Mouse (Mus musculus) granulocyte monocyte progenitor cell, adult 5-6 weeks (primary cell): ENCODE results near the gene Hoxd13. TPM values are rescaled to one million over a fixed set of nuclear protein-coding genes. Genes with fewer than 3 reads are reported as not detected.

Experiments
- ATAC-seq: replicated peaks from 2 replicates; pipeline ENCODE4 v1.8.0; 2016; ENCODE audit warnings: mild to moderate bottlenecking, moderate TSS enrichment, inconsistent platforms; ENCODE audit not compliant: poor library complexity, severe bottlenecking
- total RNA-seq, 2 experiments: library from RNA; stranded (forward) in 1 of 2; stranded (reverse) in 1 of 2; fragments of 200-712, 200-1000 nt in 1 of 2; fragments of >200 nt in 1 of 2; fragmentation: Nextera tagmentation in 1 of 2; gene quantifications; 2 replicates each; pipeline ENCODE4 v1.2.3; 2014 to 2017

Gene Hoxd13
- total RNA-seq, 2 experiments from 2014 or later, result not detected

DNA sequence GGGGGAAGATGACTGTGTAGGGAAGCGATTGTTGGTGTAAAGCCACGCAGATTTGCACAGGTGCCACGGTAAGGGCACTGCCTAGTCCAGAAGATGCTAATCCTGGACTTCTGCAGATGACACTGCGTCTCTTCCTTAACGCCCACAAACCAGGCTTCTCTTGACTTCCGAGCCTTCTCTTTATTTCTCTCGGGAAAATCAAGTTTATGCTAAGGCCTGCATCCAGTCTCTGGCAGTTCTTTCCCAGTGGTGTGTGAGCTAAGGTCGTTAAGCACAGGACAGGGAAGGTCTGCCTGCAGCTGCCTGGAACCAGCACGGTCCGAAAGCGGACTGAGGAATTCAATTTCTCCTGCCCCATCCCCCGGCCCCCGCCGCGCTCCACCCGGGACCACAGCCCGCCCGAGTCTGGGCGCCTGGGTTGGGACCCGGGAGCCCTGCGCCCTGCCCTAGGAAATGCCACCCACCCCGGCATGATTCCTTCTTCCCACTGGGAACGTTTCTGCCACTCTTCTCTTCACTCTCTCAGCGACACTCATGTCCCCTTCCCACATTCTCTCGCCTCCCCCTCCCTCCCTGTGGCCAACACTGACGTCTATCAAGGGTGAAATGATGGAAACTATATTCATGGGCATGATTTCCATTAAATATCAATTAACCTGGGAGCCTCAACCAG lies 35.7 kb downstream of the Hoxd13 start:
- no peak for ATAC-seq

DNA sequence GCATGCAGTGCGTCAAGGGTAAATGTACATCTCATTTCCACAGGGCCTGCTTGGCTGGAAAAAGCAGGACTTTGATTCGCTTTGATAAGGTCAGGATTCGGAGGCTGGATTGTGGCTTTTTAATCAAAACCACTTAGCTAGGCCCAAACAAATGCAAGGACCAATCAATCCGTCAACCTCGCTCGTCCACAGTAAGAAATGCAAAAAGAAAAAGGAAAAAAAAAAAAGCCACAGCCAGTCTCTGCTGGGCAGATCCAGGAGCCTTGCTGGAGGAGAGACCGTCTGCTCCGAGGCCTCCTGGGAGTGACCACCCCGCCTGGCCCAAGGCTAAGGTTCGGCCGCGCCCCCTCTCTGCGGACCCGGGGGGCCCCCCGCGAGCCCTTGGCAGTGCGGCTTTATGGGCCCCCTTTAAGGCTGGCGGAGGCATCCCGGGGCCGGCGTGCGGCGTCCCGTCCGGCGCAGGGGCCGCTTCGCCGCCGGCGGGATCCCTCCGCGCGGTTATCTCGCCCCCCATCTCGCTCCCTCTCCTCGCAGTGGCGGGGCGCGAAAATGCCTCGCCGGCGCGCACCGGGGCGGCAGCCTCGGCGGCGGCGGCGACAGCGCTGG lies 36.4 kb downstream of the Hoxd13 start, which contains the start of gene Hoxd8:
Gene Hoxd8, plus strand, starts transcription at position 223 of the 606 bp plus-strand sequence.
- ATAC-seq, result no peak

DNA sequence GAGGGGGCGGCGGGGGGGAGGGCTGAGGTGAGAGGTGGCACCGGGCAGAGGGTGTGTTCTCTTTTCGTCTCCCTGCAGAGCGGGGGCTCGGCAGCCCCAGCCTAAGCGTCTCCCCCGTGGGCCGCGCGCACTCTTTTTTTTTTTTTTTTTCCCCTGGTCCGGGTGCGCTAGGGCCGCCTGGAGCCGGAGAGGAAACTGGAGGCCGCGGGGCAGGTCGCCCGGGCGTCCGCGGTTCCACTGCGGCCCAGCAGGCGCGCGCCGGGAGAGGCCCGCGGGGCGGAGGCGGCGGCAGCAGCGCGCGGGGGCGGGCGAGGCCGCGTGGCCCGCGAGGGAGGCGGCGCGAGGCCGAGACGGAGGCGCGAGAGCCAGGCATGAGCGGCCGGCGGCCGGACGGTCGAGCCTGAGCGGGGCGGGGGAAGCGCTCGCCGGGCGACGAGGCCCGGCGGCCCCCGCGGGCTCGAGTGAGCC lies 36.9 kb downstream of the Hoxd13 start:
- peak; percentile 26; the same call in 1 of the 2 replicates for ATAC-seq

DNA sequence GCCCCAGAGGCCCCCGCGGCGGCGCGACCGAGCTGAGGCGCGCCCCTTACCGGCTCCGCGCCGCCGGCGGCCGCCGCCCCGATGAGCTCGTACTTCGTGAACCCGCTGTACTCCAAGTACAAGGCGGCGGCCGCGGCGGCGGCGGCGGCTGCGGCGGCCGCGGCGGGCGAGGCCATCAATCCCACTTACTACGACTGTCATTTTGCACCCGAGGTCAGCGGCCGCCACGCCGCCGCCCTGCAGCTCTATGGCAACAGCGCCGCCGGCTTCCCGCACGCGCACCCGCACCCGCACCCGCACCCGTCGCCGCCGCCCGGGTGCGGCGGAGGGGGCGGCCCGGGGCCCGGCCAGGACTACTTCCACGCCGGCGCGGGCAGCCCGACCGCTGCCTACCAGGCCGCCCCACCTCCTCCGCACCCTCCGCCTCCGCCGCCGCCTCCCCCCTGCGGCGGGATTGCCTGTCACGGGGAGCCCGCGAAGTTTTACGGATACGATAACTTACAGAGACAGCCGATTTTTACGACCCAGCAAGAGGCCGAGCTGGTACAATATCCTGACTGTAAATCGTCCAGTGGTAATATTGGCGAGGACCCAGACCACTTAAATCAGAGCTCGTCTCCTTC lies 37.5 kb downstream of the Hoxd13 start:
- peak; percentile 29; the same call in 1 of the 2 replicates for ATAC-seq

DNA sequence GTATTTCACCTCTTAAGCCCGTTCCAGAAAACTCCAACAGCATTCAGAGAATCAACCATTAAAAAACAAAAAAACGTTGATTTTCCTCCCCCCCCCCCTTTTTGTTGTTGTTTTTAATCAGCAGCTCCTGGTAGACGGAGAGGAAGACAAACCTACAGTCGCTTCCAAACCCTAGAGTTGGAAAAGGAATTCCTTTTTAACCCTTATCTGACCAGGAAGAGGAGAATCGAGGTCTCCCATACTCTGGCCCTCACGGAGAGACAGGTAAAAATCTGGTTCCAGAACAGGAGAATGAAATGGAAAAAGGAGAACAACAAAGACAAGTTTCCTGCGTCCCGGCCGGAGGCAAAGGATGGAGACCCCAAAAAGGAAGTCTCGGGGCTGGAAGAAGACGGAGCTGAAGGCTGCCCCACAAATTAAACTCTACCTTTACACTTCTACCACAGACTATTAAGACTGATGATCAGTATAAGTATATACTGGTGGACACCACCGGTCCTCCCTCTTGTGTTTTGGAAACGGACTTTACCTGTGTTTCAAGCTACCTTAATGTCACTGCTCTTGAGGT lies 38.4 kb downstream of the Hoxd13 start:
- no peak for ATAC-seq

DNA sequence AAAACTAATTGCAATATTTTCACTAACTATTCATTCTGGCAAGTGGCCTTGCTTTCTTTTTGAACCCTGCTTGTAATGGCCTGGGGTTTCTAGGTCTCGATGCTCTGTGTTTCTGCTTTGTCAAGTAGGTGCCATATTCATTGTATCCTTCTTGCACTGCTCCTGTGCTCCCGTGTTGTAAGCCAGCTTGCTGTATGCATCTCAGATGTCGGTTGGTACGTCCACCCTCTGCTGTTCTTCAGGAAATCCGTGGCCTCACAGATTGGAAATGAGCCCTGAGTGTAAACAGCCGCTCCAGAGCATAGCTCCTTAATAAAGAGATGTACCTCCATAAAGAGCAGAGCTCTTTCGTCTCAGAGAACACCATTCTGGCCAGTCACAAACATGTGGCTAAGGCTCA lies 39.5 kb downstream of the Hoxd13 start:
- no peak for ATAC-seq

DNA sequence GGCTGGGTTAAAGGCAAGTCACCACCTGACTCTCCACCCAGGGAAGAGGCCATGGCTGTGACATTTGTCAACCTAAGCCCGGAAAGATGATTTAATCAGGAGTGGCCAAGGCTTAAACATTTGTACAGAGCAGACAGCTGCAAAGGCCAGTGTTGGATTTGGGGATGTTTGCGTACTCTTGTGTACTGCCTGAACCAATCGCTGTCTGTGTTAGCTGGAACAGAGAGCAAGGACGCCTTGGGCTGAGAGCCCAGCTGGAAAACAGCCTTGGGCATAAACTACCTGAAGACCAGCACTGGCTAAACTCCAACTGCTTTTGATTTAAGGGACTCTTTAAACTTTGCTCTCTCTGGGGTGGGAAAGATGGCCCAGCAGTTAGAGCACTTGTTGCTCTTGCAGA lies 40.6 kb downstream of the Hoxd13 start:
- ATAC-seq, result no peak

DNA sequence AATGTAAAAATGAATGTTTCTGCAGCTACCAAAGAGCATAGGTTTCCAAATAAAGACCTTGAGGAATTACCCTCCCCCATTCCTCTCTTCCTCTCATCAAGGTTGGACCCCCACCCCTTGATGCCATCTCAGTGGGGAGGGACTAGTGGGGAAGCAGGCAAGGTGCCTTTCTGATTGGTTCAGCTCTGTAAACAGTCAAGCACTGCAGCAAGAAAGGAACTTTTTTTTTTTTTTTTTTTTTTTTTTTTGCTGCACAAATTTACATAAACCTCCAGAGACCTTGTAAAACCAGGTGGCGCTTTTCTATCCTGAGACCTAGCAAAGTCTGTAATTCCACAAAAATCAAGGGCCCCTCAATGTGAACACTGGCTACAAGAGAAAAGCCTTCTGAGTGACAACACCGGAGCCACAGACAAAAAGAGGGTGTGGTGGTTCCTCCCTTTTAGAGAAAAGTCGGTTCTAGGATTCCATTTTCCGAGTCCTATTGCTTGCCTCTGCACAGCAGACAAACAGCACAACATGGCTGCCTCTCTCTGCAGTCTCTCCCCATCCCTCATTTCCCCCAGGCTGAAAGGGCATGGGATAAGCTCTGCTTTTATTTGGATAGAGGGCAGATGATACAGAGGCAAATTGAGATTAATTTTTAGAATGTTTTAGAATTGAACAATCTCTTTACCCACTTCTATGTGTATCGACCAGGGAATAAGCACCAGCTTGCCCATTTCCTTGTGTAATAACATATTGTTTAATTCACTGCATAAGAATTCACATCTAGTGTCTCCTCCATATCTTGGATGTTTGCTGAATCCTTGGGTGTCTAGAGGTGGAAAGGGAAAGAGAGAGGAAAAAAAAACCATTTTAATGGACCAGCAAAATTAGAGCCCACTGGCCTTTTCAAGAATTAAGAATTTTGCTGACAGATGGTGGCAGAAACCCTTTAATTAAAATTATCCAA lies 41.6 kb downstream of the Hoxd13 start:
- ATAC-seq, result no peak

DNA sequence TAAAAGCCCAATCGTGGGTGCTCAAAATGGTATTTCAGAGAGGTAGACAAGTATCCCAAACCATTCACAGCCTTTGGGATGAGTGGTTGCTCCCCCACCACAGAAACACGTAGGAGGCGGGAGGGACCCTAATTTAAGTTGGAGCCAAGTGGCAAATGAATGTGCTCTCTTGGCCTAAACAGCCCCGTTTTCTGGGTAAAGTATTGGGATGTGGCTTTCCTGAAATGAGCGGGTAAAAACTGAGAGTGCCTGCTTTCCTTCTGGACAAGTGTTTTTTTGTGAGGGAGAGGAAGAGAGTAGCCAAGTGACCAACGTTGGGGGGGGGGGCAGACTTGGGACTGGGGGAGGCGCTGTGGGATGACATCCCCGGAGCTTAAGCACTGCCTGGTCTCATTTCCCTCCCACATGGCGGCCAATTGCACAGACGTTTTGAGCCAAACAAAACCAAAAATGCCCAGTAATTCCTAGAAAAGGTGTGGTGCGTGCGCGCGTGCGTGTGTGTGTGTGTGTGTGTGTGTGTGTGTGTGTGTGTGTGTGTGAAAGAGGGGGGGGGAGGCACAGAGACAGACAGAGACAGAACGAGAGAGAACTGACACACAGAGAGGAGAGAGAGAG lies 42.9 kb downstream of the Hoxd13 start:
- ATAC-seq, result no peak

DNA sequence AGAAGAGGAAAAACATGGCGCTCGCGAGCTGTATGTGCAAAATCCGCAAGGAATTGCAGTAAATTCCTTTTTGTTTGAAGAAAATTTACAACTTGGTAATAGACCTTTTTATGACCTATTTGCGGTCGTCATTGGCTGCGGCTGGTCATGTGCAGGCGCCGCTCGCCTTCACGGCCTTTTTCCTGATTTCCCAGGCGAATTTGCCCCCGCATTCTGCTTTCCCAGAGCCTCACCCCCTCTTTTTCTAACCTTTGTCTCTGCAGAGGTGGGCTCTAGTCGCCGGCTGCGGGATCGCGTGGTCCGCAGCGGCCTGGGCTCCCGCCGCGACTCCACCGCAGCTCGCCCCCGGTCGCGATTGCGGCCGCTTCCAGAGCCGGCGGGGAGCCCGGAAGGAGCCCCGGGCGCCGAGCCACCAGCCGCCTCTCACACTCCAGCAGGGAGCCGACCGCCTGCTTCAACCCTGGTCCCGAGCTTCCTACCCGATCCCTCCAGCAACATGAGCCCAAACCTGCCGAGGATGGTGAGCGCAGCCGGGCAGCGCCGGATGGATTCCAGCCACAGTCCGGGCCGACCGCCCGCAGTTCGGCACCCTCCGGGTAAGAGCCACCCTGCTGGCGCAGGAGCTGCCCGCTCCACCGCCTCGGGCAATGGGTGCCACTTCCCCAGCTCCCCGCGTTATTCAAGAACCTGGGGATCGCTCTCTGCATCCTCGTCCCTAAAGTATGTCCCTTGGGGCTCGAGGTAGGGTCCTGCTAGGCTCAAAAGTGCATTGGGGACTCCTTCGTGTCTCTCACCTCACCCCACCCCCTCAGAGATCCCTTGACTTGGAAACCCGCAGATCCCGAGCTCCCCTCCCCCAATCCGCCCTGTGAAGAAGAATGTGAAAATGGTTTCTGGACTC lies 43.9 kb downstream of the Hoxd13 start, which contains the start of the genes Hoxd3 and Hoxd4:
Gene Hoxd3, plus strand, starts transcription at position 207 of the 901 bp plus-strand sequence.
Gene Hoxd4, plus strand, starts transcription at position 209 of the 901 bp plus-strand sequence.
- no peak for ATAC-seq

DNA sequence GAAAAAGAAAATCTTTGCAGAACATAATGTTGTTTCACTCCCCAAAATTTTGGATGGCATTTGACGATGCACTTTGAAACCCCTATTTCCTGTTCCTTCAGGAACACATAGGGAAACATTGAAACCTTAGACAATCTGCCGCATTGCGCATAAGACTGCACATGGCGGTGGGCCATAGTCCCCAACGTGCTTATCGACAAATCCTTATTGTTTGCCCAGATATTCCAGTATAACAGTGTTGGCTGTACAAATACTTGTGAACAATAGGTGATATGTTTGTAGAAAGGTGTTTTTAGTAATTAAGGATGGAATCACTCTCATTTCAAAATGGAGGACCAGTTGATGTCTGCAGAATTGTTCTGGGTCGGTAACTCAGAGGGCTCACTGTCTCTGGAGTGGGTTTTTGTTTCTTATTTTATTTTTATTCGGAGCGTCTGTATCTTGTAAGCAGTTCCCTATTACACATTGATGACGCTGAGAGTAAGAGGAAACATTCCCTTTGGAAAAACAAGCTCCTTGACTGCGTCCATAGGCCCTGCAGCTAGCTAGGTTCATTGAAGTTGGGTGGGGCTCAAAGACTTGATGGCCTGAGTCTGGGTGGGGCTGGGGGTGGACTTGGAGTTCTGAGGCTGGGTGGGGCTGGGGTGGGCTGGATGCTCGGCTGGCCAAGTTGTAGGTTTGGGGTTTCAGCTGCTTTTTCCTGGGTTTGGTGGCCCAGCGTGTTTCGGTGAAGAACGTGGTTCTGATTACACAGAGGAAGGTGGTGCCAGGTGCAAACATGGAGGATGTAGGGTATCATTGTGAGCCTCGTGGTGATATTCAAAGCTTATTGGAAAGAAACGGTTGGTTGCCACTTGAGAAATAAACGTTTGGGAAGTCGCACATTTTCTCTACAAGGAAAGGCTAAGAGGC lies 45.4 kb downstream of the Hoxd13 start:
- ATAC-seq, result no peak

DNA sequence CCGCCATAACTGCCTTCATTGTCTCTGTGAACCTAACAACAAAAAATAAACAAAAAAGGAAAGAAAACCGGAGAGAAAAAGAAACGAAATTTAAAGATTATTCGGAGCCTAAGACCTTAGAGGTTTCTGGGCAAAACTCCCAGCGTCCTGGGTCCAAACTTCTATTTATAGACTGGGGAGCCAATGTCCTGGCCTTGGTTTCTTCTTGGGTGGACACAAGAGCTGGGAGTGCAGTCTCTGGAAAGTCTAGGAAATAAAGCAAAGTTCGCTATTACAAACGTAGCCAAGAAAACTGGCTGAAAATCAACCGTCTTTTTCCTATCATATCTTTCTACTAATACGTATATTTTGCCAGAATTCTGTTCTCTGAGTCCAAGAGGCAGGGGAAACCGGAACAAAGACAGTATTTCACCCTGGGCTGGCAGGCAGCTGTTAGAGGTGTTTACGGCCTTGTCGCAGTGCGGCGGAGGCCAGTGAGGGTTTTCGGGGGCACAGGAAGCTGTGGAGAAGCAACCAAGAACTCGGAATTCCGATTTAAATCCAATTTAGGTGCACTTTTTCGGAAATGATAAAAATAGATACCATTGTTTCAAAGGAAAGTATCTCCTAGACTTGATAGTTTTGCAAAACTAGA lies 46.2 kb downstream of the Hoxd13 start:
- no peak for ATAC-seq

DNA sequence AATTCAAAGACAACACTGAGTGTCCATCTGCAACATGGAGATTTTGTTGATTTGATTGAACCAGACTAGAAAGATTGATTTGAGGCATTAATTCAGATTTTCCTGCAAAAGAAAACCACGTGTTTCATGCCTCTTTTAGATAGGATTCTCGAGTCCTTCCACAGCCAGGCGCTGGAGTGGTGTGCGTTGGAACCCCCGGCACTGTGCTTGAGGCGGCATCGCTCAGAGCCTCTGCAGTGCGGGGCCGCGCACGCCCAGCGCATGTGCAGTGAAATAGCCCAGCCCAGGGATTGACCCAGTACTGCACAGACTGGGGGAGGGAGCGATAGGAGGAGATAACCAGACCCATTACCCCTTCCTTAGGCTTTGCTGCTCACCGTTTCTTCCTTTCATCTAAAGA lies 46.8 kb downstream of the Hoxd13 start:
- no peak for ATAC-seq

DNA sequence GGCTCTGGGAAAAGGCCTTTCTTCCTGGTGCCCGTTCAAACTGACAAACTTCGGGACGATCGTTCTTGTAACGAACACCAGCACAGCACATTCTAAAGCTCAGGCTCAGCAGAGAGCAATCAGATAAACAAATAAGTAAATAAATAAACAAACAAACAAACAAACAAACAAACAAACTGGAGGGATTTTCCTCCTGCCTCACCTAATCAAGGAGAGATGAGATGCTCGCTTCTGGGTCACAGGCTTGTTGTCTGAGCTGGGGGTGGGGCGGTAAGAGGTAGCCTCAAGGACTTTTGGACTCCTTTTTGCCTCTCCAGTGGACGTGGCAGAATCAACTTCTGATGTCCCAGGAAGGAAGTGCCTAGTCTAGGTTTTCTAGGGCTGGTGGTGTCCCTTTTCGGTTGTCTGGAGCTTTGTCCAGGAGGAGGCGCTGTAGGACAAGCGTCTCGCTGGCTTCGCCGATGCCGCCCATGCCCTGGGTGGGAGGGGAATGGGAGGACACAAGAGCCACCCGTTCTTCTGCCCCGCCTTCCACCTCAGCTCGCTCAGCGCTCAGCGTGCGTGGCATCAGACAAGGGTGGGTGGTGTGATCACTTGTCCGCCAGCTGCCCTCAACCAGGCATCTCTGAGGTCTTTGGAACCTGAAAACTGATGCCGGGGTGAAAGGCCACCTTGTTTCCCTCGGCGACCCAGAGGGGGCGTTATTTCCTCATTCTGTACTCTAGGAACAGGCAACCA lies 47.6 kb downstream of the Hoxd13 start:
- peak; percentile 94 for ATAC-seq

DNA sequence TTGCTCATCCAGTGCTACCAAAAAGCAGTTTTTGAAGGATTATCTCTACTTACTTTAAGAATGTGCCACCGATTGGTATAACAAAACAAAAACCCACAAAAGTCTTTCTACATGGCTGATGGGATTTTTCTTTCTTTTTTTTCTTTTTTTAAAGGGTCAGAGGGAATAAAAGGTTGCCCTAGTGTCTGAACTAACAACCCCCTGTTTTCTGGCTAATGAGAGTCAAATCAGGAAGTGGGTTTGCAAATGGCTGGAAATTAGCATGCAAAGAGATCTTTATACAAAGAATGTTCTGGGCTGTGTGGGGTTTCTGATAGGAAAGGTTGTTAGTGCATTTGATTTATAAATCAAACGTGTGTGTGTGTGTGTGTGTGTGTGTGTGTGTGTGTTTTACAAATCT lies 52.3 kb downstream of the Hoxd13 start:
- ATAC-seq, result no peak

DNA sequence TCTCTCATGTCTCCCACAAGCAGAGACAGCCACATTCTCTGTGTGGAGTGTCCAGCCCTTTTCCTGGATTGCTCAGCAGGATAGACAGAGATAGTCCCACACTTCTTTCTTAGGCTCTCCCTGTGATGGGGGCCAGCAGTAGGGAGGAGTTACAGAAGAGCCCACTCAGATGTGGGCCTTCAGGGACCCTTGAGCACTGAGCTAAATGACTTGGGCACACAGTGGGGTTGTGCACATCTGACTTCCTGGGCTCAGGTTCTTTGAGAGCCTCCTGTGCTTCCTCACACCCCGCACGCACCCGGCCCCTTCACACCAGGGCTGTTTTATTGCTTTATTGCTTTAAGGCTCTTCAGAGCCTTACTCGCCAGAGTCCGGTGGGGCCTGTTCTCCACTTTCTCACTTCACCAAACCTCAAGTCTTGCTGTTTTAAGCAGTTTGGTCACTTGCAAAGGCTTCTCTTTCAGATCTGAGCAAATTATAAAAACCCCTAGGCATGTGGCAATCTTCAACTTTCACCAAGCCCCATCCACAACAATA lies 52.9 kb downstream of the Hoxd13 start:
- no peak for ATAC-seq
